Mouse (Mus musculus) brain, embryonic 14.5 days (tissue): ENCODE data around the gene Bmf.

ENCODE experiments used
- CTCF ChIP-seq: fragments of 200-500 bp; IDR thresholded peaks from 2 replicates; pipeline ENCODE4 v1.5.1; 2012; ENCODE audit warnings: inconsistent platforms, mild to moderate bottlenecking, moderate library complexity, borderline replicate concordance; ENCODE audit not compliant: insufficient read depth, insufficient read length; ENCODE audit errors: extremely low read depth
- POLR2A ChIP-seq: fragments of 200-500 bp; IDR thresholded peaks from 2 replicates; pipeline ENCODE4 v1.6.1; 2012; ENCODE audit warnings: mild to moderate bottlenecking, inconsistent platforms, borderline replicate concordance; ENCODE audit not compliant: poor library complexity, insufficient read depth, insufficient read length, severe bottlenecking; ENCODE audit errors: extremely low read depth

DNA sequence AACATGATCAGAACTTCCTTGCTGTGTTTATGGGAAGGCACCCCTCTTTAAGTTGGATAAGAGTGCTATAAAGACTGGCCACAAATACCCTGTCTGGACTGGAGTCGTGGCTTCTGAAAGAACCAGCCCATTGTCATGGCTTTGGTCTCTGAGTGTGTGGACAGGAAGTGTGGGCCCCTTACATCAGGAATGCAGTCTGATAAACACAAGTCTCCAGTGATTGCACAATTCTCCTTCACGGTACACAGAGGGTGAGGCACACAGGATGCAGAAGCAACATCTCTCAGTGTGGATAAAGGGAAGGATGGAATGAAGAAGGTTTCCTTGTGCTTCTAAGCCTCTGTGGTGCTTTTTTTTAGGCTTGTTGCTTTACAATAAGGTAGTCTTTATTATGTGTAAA lies 27.2 kb downstream of the Bmf start:
- TF ChIP-seq CTCF: no peak
- TF ChIP-seq POLR2A: no peak
